ENCODE assay signal across 7 mouse cellular contexts in genomic region chr6:113441147-113441680, GRCm38 (mm10). TPM values are rescaled to one million over a fixed set of nuclear protein-coding genes. Genes with fewer than 3 reads are reported as not detected.
DNase-seq lines count a peak whose midpoint lies in the region; TF ChIP-seq lines count a peak whose summit lies in the region.

No protein-coding gene starts in this region.

- no peak for TF ChIP-seq EP300 in ES-Bruce4 (IDR thresholded peaks at IDR 0.05; ENCODE audit: insufficient read depth, low read depth, low read length)

- no peaks in the 10 kb centered on the region for H3K4me1 ChIP-seq in ES-Bruce4 (ENCODE audit: control insufficient read depth, insufficient read depth, low read length)

- H3K4me3 ChIP-seq in ES-Bruce4 (ENCODE audit: low read depth, low read length), result no peak overlapping the region

- no peak for TF ChIP-seq POLR2A in ES-Bruce4 (IDR thresholded peaks at IDR 0.05; ENCODE audit: insufficient read depth, low read length)

- H3K9me3 ChIP-seq in ES-Bruce4 (replicated peaks; ENCODE audit: control insufficient read depth, insufficient read depth, low read length, poor library complexity, severe bottlenecking), result no peaks in the 10 kb centered on the region

- H3K27me3 ChIP-seq in ES-Bruce4 (ENCODE audit: control insufficient read depth, insufficient read depth, low read length, poor library complexity, severe bottlenecking), result no peaks in the 10 kb centered on the region

- H3K9ac ChIP-seq in ES-Bruce4 (ENCODE audit: low read depth, poor library complexity, severe bottlenecking), result no peak overlapping the region

- peak; percentile 82 to 85 for DNase-seq in B cell, adult 2 months
- DNase-seq in c-Kit-positive CD71-positive TER-119-negative erythroid progenitor cells, embryonic 14.5 days (ENCODE audit: low read depth), result peak; percentile 83
- peak; percentile 77 for DNase-seq in forelimb bud, embryonic 11.5 days (ENCODE audit: low read depth, low spot score)
- DNase-seq in kidney, adult 8-10 months, result peak; percentile 64 to 90
- peak; percentile 71 to 76 for DNase-seq in lung, adult 18-20 months
- DNase-seq in right cerebral cortex, postnatal 4 days, result peak; percentile 72

- peak; percentile 63 for TF ChIP-seq CTCF in ES-Bruce4 (IDR thresholded peaks at IDR 0.05; ENCODE audit: low read depth, low read length)

- peaks cover 3% of the 10 kb centered on the region; the same call in 1 of the 2 replicates for H3K36me3 ChIP-seq in ES-Bruce4 (ENCODE audit: control insufficient read depth, insufficient read depth, low read length, poor library complexity, severe bottlenecking)

- no peak overlapping the region for H3K27ac ChIP-seq in ES-Bruce4 (ENCODE audit: insufficient read depth, low read length)

RNA-seq across cellular contexts. Expression of gene Jagn1, which starts 1.2 kb away (rescaled TPM):
- polyA plus RNA-seq in ES-Bruce4 (2011; ENCODE audit: insufficient read depth, insufficient read length, low read depth, missing spikeins), result 30.0 and 34.3 TPM in 2 replicates

RNA-seq across cellular contexts. Expression of gene Cidec, which starts 5.7 kb away (rescaled TPM):
- not detected in 2 replicates for polyA plus RNA-seq in ES-Bruce4 (2011; ENCODE audit: insufficient read depth, insufficient read length, low read depth, missing spikeins)

RNA-seq across cellular contexts. Expression of gene Il17re, which starts 17.1 kb away (rescaled TPM):
- polyA plus RNA-seq in ES-Bruce4 (2011; ENCODE audit: insufficient read depth, insufficient read length, low read depth, missing spikeins), result 3.1 and 4.9 TPM in 2 replicates

RNA-seq across cellular contexts. Expression of gene Rpusd3, which starts 22.1 kb away (rescaled TPM):
- polyA plus RNA-seq in ES-Bruce4 (2011; ENCODE audit: insufficient read depth, insufficient read length, low read depth, missing spikeins), result 13.8 and 32.6 TPM in 2 replicates

RNA-seq across cellular contexts. Expression of gene Il17rc, which starts 30.0 kb away (rescaled TPM):
- 3.3 TPM in 2 replicates for polyA plus RNA-seq in ES-Bruce4 (2011; ENCODE audit: insufficient read depth, insufficient read length, low read depth, missing spikeins)
